In genomic region chr3:52322401-52323385, GRCm38 (mm10) we compare ENCODE assay signal across 10 mouse cellular contexts. TPM values are rescaled to one million over a fixed set of nuclear protein-coding genes. Genes with fewer than 3 reads are reported as not detected.
DNase-seq lines count a peak whose midpoint lies in the region; ATAC-seq and TF ChIP-seq lines count a peak whose summit lies in the region.
"Had no signal": no experiment of that assay in that cellular context is flagged by ENCODE, and none has a peak within 500 bp of the region (broad histone marks: within the 10 kb centered on the region; RNA-seq: fewer than 3 reads in every experiment).

No protein-coding gene starts in this region.

- peaks cover 16% of the 10 kb centered on the region for H3K4me1 ChIP-seq in kidney, embryonic 16.5 days (ENCODE audit: insufficient read depth, low read length)
- no peaks in the 10 kb centered on the region; the same call in 1 of the 2 replicates for H3K4me1 ChIP-seq in cerebellum, adult 2 months (ENCODE audit: control insufficient read depth, insufficient read depth, low read length)

- H3K36me3 ChIP-seq in kidney, embryonic 16.5 days (ENCODE audit: insufficient read depth, low read length), result no peaks in the 10 kb centered on the region
- H3K36me3 ChIP-seq: embryonic facial prominence, embryonic 15.5 days had no signal

- TF ChIP-seq POLR2A in cerebellum, adult 2 months (IDR thresholded peaks at IDR 0.05; ENCODE audit: borderline replicate concordance, insufficient read depth, low read length), result no peak

- TF ChIP-seq CTCF in cerebellum, adult 2 months (IDR thresholded peaks at IDR 0.05; ENCODE audit: borderline replicate concordance, insufficient read depth, low read depth, low read length), result no peak

- no peak overlapping the region for H3K4me2 ChIP-seq in kidney, embryonic 16.5 days (replicated peaks; ENCODE audit: low read depth, low read length)
- H3K4me2 ChIP-seq: embryonic facial prominence, embryonic 15.5 days had no signal

- WGBS in kidney, embryonic 16.5 days, result 29% methylated on average over 9 of the region's 9 CpGs
- 61% methylated on average over 9 of the region's 9 CpGs for WGBS in cerebellum, adult 2 months

- H3K4me3 ChIP-seq in kidney, embryonic 16.5 days (ENCODE audit: low read length), result no peak overlapping the region
- H3K4me3 ChIP-seq in cerebellum, adult 2 months (replicated peaks; ENCODE audit: insufficient read depth, low read depth, low read length), result no peak overlapping the region
- H3K4me3 ChIP-seq: embryonic facial prominence, embryonic 15.5 days had no signal

- H3K9ac ChIP-seq in kidney, embryonic 16.5 days (replicated peaks; ENCODE audit: low read length), result no peak overlapping the region
- H3K9ac ChIP-seq: embryonic facial prominence, embryonic 15.5 days had no signal

- H3K9me3 ChIP-seq in kidney, embryonic 16.5 days (ENCODE audit: low read length), result no peaks in the 10 kb centered on the region
- H3K9me3 ChIP-seq: embryonic facial prominence, embryonic 15.5 days had no signal

- ATAC-seq in kidney, embryonic 16.5 days (ENCODE audit: low FRiP score, low TSS enrichment), result no peak; the same call in 1 of the 2 replicates

- H3K27ac ChIP-seq in kidney, embryonic 16.5 days (ENCODE audit: low read length), result peak overlapping the region; percentile 9; the same call in 1 of the 2 replicates
- no peak overlapping the region for H3K27ac ChIP-seq in cerebellum, adult 2 months (ENCODE audit: insufficient read depth, low read length)
- H3K27ac ChIP-seq: embryonic facial prominence, embryonic 15.5 days had no signal

- H3K27me3 ChIP-seq in kidney, embryonic 16.5 days (ENCODE audit: insufficient read depth, low read length), result no peaks in the 10 kb centered on the region
- H3K27me3 ChIP-seq in cerebellum, adult 2 months (ENCODE audit: control insufficient read depth, insufficient read depth, low read length), result no peaks in the 10 kb centered on the region
- H3K27me3 ChIP-seq: embryonic facial prominence, embryonic 15.5 days had no signal

- DNase-seq in kidney, adult 11 months, result no peak
- peak; percentile 33 for DNase-seq in R1 (ENCODE audit: low read depth, low spot score)
- DNase-seq in embryo, embryonic 9.5 days (ENCODE audit: extremely low spot score), result peak; percentile 18
- peak; percentile 54 for DNase-seq in lung, postnatal 36 days
- DNase-seq in cerebellum, adult 2 months, result no peak
- DNase-seq in ovary, postnatal 36 days (ENCODE audit: low spot score), result no peak
- no peak for DNase-seq in gastrocnemius, postnatal 10 days
- DNase-seq: right cerebral cortex, postnatal 25 days had no signal

RNA-seq across cellular contexts. Expression of gene Foxo1, which starts 54.6 kb away (rescaled TPM):
- polyA plus RNA-seq in kidney, embryonic 16.5 days (2015; fragmentation: Nextera tagmentation; extraction: Ambion mirVana), result 5.9 and 6.5 TPM in 2 replicates
- polyA plus RNA-seq in cerebellum, adult 2 months (2012; rRNA removed), result 5.4 and 6.7 TPM in 2 replicates
- total RNA-seq in gastrocnemius, postnatal 10 days (2021), result 10 to 100 TPM; 10.5 to 13.7 TPM

Comparison
In these comparisons a context has a peak if more than half of its experiments do, and no peak if none do; other contexts are left out.
1. DNase-seq: peak in R1 (single experiment), embryo, embryonic 9.5 days (single experiment) and lung, postnatal 36 days (single experiment); none in kidney, adult 11 months (single experiment), cerebellum, adult 2 months (0 of 2), ovary, postnatal 36 days (single experiment) and gastrocnemius, postnatal 10 days (single experiment).